ENCODE assay signal across 8 mouse cellular contexts in the genomic region with DNA sequence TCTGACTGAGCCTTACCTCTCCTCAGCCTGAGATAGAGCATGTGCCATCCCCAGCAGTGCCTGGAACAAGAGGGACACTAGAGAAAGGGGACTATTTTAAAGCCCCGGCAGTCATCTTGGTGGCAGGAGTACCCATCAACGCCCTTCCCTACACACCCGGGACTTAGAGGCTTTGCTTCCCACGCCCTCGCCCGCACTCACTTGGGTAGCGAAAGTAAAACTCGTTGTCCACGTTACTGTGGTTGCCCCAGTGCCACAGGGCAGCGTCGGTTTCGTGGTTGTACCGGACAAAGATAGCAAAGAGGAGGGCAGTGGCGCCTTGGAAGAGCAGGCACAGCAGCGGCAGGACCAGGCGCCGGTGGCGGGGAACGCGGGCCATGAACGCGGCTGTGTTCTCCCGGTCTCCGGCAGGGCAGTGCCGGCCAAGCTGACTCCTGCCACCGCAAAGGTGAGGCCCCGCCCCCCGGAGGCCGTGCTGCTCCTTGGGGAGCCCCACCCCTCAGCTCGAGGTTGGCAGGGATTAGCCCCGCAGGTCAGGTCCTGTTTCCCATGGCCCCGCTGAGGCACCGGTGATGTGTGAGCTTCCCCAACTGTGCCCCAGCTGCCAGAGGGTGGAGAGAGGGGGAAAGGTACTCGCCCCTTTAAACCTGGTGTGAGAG. TPM values are rescaled to one million over a fixed set of nuclear protein-coding genes. Genes with fewer than 3 reads are reported as not detected.
DNase-seq lines count a peak whose midpoint lies in the region; ATAC-seq lines count a peak whose summit lies in the region.

Rhbg (minus strand) TSS at position 442 of the 659 bp plus-strand sequence.

- H3K4me3 ChIP-seq in intestine, embryonic 15.5 days (replicated peaks) = peak within 1 kb of the TSS; percentile 43
- peak within 1 kb of the TSS; percentile 52 for H3K4me3 ChIP-seq in liver, embryonic 15.5 days (replicated peaks)
- H3K4me3 ChIP-seq in neural tube, embryonic 13.5 days = peak within 1 kb of the TSS; percentile 34

- DNase-seq in embryo, embryonic 11 days = peak; percentile 58
- DNase-seq in embryo, embryonic 10.5 days (ENCODE audit: low spot score) = no peak
- peak; percentile 74 for DNase-seq in adrenal gland, postnatal 25 days
- no peak for DNase-seq in adipocyte (ENCODE audit: low spot score)

- ATAC-seq in erythroid progenitor cell, adult 5-6 weeks (replicated peaks; ENCODE audit: low FRiP score, poor library complexity, severe bottlenecking) = peak; percentile 74
- peak; percentile 78 for ATAC-seq in intestine, embryonic 15.5 days
- ATAC-seq in liver, embryonic 15.5 days (ENCODE audit: insufficient read depth) = no peak; the same call in 1 of the 2 replicates
- no peak; the same call in 1 of the 2 replicates for ATAC-seq in neural tube, embryonic 13.5 days (ENCODE audit: low read depth)

- WGBS in intestine, embryonic 15.5 days = 3% methylated on average over 31 of the region's 34 CpGs
- 2% methylated on average over 33 of the region's 34 CpGs for WGBS in liver, embryonic 15.5 days (ENCODE audit: insufficient replicate concordance)
- WGBS in neural tube, embryonic 13.5 days = 4% methylated on average over 34 of the region's 34 CpGs

- peaks cover 10% of the 10 kb centered on the region for H3K4me1 ChIP-seq in intestine, embryonic 15.5 days (replicated peaks)
- H3K4me1 ChIP-seq in liver, embryonic 15.5 days (replicated peaks) = peaks cover 23% of the 10 kb centered on the region
- peaks cover 9% of the 10 kb centered on the region; the same call in 1 of the 2 replicates for H3K4me1 ChIP-seq in neural tube, embryonic 13.5 days (replicated peaks)

- peak within 1 kb of the TSS; percentile 39 for H3K9ac ChIP-seq in intestine, embryonic 15.5 days
- H3K9ac ChIP-seq in liver, embryonic 15.5 days = peak within 1 kb of the TSS; percentile 32; the same call in 1 of the 2 replicates
- peak within 1 kb of the TSS; percentile 66 for H3K9ac ChIP-seq in neural tube, embryonic 13.5 days

- H3K27ac ChIP-seq in intestine, embryonic 15.5 days = no peak within 1 kb of the TSS
- no peak within 1 kb of the TSS for H3K27ac ChIP-seq in liver, embryonic 15.5 days (replicated peaks)
- H3K27ac ChIP-seq in neural tube, embryonic 13.5 days (replicated peaks) = no peak within 1 kb of the TSS

- no peaks in the 10 kb centered on the region for H3K36me3 ChIP-seq in intestine, embryonic 15.5 days
- no peaks in the 10 kb centered on the region for H3K36me3 ChIP-seq in liver, embryonic 15.5 days (replicated peaks)
- H3K36me3 ChIP-seq in neural tube, embryonic 13.5 days = no peaks in the 10 kb centered on the region

- no peaks in the 10 kb centered on the region for H3K9me3 ChIP-seq in intestine, embryonic 15.5 days
- no peaks in the 10 kb centered on the region for H3K9me3 ChIP-seq in liver, embryonic 15.5 days (replicated peaks)
- H3K9me3 ChIP-seq in neural tube, embryonic 13.5 days = no peaks in the 10 kb centered on the region

- peaks cover 17% of the 10 kb centered on the region for H3K27me3 ChIP-seq in intestine, embryonic 15.5 days (replicated peaks)
- H3K27me3 ChIP-seq in liver, embryonic 15.5 days = peaks cover 55% of the 10 kb centered on the region
- H3K27me3 ChIP-seq in neural tube, embryonic 13.5 days = peaks cover 32% of the 10 kb centered on the region

- peak within 1 kb of the TSS; percentile 84 for H3K4me2 ChIP-seq in intestine, embryonic 15.5 days (replicated peaks)
- H3K4me2 ChIP-seq in liver, embryonic 15.5 days = peak within 1 kb of the TSS; percentile 67
- H3K4me2 ChIP-seq in neural tube, embryonic 13.5 days = peak within 1 kb of the TSS; percentile 65

RNA-seq across cellular contexts. Expression of gene Rhbg, which starts in this region (rescaled TPM):
- 4.0 and 4.4 TPM in 2 replicates for total RNA-seq in adrenal gland, postnatal 25 days (2021)
- total RNA-seq in erythroid progenitor cell, adult 5-6 weeks (2015; ENCODE audit: low replicate concordance) = not detected in 2 replicates
- not detected in 2 replicates for total RNA-seq in erythroid progenitor cell, adult 5-6 weeks (2017; ENCODE audit: low replicate concordance)
- polyA plus RNA-seq in intestine, embryonic 15.5 days (2015; fragmentation: Nextera tagmentation; extraction: Ambion mirVana) = 0.59 and 0.69 TPM in 2 replicates
- polyA plus RNA-seq in liver, embryonic 15.5 days (2015; fragmentation: Nextera tagmentation; extraction: Ambion mirVana) = 7.6 and 7.7 TPM in 2 replicates
- 0.15 and 0.67 TPM in 2 replicates for polyA plus RNA-seq in neural tube, embryonic 13.5 days (2015; fragmentation: Nextera tagmentation; extraction: Ambion mirVana)

Comparison
In these comparisons a context has a peak if more than half of its experiments do, and no peak if none do; other contexts are left out.
1. DNase-seq: peak in embryo, embryonic 11 days (single experiment) and adrenal gland, postnatal 25 days (single experiment); none in embryo, embryonic 10.5 days (single experiment) and adipocyte (single experiment).
2. Peak in ATAC-seq in erythroid progenitor cell, adult 5-6 weeks; RNA of the gene not detected or under 1 TPM.
3. Peak in ATAC-seq, H3K4me3 ChIP-seq, H3K9ac ChIP-seq and H3K4me2 ChIP-seq in intestine, embryonic 15.5 days; RNA of the gene not detected or under 1 TPM.
4. Peak in every context shown above with its lines, with median percentiles within 50 percentile points of each other: H3K4me2 ChIP-seq, H3K4me3 ChIP-seq and H3K9ac ChIP-seq.